Mouse (Mus musculus) neutrophil, adult 5-6 weeks (primary cell): ENCODE results near the gene Dennd1b. TPM values are rescaled to one million over a fixed set of nuclear protein-coding genes. Genes with fewer than 3 reads are reported as not detected.

ENCODE experiments used
- ATAC-seq: fragments of 151-379, 151-347 bp; 2 replicates; pipeline ENCODE4 v1.8.0; 2017; ENCODE audit warnings: mild to moderate bottlenecking, moderate TSS enrichment; ENCODE audit not compliant: insufficient number of reproducible peaks, poor library complexity, low FRiP score, severe bottlenecking; ENCODE audit errors: extremely low read depth
- total RNA-seq: library from RNA; stranded (forward); fragments of 200-1000 nt; gene quantifications from 2 replicates; pipeline ENCODE4 v1.2.3, GENCODE M21; 2017

Dennd1b gene
- total RNA-seq, 1 experiment from 2014 or later: 76.1 TPM

DNA sequence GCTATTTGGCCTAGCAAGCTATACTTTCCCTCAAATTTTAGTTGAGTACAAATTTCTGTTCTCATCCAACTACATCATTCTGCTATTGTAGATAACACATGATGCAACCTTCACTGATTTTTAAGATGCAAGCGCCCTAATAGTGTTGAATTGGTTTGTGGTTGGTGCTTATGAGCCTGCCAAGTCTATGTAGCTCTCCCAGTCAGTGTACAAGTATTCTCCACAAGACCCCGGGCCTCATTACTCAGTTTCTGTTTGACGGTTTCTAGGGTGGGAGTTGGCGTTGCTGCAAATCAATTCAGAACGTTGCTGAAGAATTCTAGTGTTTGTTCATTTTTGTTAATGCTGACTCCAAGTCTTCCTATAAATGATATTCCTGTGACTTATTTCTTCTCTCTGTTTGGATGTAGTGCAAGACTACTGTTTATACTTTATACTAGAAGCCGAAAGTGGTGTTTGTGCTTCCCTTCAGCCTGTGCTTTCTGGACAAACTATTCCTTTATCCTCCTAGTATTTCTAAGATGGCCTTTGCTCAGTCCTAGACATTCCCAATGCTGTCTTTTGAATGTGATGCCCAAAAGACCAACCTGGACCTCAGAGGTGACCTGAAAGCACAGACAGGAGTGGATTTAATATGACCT lies 261.2 kb downstream of the Dennd1b start:
- ATAC-seq: no peak

Other genes with a start within 250 kb of the Dennd1b start
- not detected in 2 replicates for gene Lhx9, start 114.9 kb upstream of the Dennd1b start, total RNA-seq
- 2.9 and 6.1 TPM in 2 replicates for gene 2310009B15Rik, start 106.6 kb upstream of the Dennd1b start, total RNA-seq